Mouse (Mus musculus): ENCODE data around the gene Slc39a5.

DNA sequence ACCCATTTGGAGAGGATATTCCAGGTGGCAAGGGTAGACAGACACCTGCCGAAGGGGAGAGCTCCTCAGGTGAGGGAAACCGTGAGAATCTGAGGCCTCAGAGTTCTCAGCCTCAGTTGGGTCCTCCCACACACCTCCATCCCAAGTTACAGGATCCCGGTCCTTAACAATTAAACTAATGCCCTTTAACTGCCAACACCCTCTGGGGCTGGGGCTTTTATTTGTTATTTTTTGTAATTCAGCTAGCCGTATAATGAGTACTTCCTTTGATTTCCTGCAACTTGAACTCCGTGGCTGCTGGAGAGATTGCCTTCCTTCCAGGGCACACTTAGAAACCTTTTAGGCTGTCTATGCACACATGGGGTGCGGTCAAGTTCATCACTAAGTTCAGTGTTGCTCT is 43.3 kb upstream of the Slc39a5 start:
- TF ChIP-seq CTCF (IDR thresholded peaks at IDR 0.05; ENCODE audit: control insufficient read depth, insufficient read depth, low read length) (no peak), POLR2A (IDR thresholded peaks at IDR 0.05; ENCODE audit: borderline replicate concordance, control insufficient read depth, low read depth, low read length) (no peak)
